Mouse (Mus musculus): ENCODE data around the gene Iqcc.

- TF ChIP-seq CTCF (IDR thresholded peaks at IDR 0.05; ENCODE audit: insufficient read depth, low read length) (no peak), POLR2A (IDR thresholded peaks at IDR 0.05; ENCODE audit: borderline replicate concordance, extremely low read depth, low read depth, low read length) (peak; percentile 81; the same call in 1 of the 2 replicates)
These were observed 5.6 kb upstream of the Iqcc start for GRCm38 (mm10) chr4:129624281-129625028.

Data from lung, adult 2 months (tissue).